Mouse (Mus musculus): ENCODE results near the gene Tarbp2. TPM values are rescaled to one million over a fixed set of nuclear protein-coding genes. Genes with fewer than 3 reads are reported as not detected.

The Tarbp2 gene
- total and polyA plus RNA-seq, 2 experiments from 2014 or later: 91.1 to 97.2 TPM

DNA sequence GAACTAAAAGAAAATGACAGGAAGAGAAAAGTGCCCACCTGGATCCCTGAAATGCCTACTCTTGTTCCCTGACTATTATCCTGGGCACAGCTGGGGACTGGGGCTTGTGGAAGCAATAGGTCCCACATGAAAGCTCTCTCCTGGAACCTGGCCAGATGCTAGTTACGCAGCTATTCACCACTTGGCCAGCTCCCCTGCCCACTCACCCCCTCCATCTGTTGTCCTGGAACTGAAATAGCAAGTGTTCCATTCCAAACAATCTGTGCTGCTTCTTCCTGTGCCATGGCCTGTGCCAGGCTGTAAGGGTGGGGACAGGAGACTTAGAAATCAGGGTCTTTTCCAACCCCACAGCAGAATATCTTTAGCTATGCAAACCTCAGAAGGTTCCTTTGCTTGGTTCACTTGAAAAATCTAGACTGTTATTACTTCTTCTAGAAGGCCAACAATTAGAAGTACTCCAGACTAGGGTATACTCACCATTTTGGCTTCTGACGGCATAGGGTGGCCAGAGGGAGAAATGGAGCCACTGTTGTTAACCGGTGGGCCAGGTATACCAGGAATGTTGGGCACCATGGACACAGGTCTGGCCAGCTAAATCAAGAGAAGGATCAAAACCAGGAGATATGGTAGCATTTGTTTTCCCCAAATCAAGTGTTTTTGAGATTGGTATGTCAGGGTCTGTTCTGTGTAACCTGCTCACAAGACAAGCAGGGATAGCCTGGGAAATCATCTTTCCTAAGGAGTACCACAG is 28.9 kb downstream of the Tarbp2 start:
- peak; percentile 89 for DNase-seq (ENCODE audit: low spot score)
- Histone ChIP-seq H3K4me2 (ENCODE audit: low read depth, low read length) (no peak overlapping the region), H3K27ac (peak overlapping the region; percentile 77), H3K36me3 (ENCODE audit: insufficient read depth, low read length) (peaks cover 18% of the 10 kb centered on the region; the same call in 1 of the 2 replicates), H3K9ac (replicated peaks; ENCODE audit: low read length) (no peak overlapping the region), H3K27me3 (ENCODE audit: insufficient read depth, low read length) (no peaks in the 10 kb centered on the region), H3K9me3 (ENCODE audit: low read length) (no peaks in the 10 kb centered on the region), H3K4me3 (ENCODE audit: low read length) (no peak overlapping the region), H3K4me1 (ENCODE audit: insufficient read depth, low read length) (peaks cover 10% of the 10 kb centered on the region)
- 48% methylated on average over 3 of the region's 3 CpGs for WGBS
- ATAC-seq: peak; percentile 73
- no peak for TF ChIP-seq CTCF (IDR thresholded peaks at IDR 0.05; ENCODE audit: low read depth)

DNA sequence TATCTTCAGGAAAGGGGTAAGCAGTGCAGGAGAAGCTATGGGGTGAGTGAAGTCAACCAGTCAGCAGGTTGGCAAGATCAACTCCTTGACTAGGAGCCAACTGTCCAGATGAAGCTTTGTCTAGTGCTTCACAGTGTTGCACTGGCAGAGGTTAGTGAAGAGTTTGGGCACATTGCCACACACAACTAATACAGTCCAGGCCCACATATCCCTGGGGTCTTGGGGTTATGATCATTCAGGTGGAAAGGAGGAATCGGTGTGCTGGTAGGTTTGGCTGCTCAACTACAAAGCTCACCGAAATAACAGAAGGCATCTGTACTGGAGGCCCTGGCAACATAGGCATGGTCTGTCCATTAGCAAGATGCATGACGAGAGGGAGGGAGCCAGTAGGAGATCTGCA is 29.5 kb downstream of the Tarbp2 start:
- no peak overlapping the region for H3K4me2 ChIP-seq (ENCODE audit: low read depth, low read length)
- ATAC-seq: peak; percentile 84
- no peak overlapping the region for H3K4me3 ChIP-seq (ENCODE audit: low read length)
- H3K4me1 ChIP-seq (ENCODE audit: insufficient read depth, low read length): peaks cover 10% of the 10 kb centered on the region
- TF ChIP-seq CTCF (IDR thresholded peaks at IDR 0.05; ENCODE audit: low read depth): no peak
- H3K36me3 ChIP-seq (ENCODE audit: insufficient read depth, low read length): peaks cover 23% of the 10 kb centered on the region; the same call in 1 of the 2 replicates
- 50% methylated on average over 3 of the region's 3 CpGs for WGBS
- H3K27ac ChIP-seq: peak overlapping the region; percentile 77
- no peaks in the 10 kb centered on the region for H3K27me3 ChIP-seq (ENCODE audit: insufficient read depth, low read length)
- H3K9ac ChIP-seq (replicated peaks; ENCODE audit: low read length): no peak overlapping the region
- no peaks in the 10 kb centered on the region for H3K9me3 ChIP-seq (ENCODE audit: low read length)
- peak; percentile 89 for DNase-seq (ENCODE audit: low spot score)

DNA sequence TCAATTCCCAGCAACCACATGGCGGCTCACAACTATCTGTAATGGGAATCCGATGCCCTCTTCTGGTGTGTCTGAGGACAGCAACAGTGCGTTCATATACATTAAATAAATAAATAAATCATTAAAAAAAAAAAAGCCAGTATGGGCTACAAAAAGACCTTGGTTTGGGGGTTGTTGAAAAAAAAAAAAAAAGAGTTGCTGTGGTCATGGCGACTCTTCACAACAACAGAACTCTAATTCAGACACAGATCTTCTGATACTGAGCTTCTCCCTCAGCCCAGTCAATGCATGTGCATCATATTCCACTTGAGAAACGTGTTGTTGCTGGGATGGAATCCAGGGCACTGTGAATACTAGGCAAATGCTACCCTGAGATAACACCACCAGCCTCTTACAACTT is 34.6 kb downstream of the Tarbp2 start:
- WGBS: 97% methylated on average over 5 of the region's 5 CpGs
- H3K27me3 ChIP-seq (ENCODE audit: insufficient read depth, low read length): no peaks in the 10 kb centered on the region
- H3K4me3 ChIP-seq (ENCODE audit: low read length): no peak overlapping the region
- no peaks in the 10 kb centered on the region for H3K9me3 ChIP-seq (ENCODE audit: low read length)
- ATAC-seq: no peak
- no peaks in the 10 kb centered on the region for H3K4me1 ChIP-seq (ENCODE audit: insufficient read depth, low read length)
- TF ChIP-seq CTCF (IDR thresholded peaks at IDR 0.05; ENCODE audit: low read depth): no peak
- no peak for DNase-seq (ENCODE audit: low spot score)
- no peak overlapping the region for H3K4me2 ChIP-seq (ENCODE audit: low read depth, low read length)
- peaks cover 18% of the 10 kb centered on the region; the same call in 1 of the 2 replicates for H3K36me3 ChIP-seq (ENCODE audit: insufficient read depth, low read length)
- no peak overlapping the region for H3K9ac ChIP-seq (replicated peaks; ENCODE audit: low read length)
- H3K27ac ChIP-seq: no peak overlapping the region

DNA sequence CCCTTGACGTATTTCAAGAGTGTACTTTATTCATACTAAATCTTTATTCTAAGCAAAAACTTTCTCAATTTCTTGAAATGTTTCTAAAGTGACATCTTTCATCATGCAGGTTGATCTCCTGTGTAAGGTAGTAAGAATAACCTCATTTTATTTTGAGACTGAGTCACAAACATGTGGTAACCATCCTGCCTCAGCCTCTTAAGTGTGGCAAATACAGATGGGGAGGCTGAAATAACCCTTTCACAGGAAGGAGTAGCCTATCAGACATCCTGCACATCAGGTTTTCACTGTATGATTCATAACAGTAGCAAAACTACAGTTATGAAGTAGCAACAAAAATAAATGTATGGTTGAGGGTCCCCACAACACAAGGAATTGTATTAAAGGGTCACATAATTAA is 37.6 kb downstream of the Tarbp2 start:
- no peak overlapping the region for H3K4me2 ChIP-seq (ENCODE audit: low read depth, low read length)
- no peak overlapping the region for H3K4me3 ChIP-seq (ENCODE audit: low read length)
- no peaks in the 10 kb centered on the region for H3K9me3 ChIP-seq (ENCODE audit: low read length)
- H3K4me1 ChIP-seq (ENCODE audit: insufficient read depth, low read length): no peaks in the 10 kb centered on the region
- TF ChIP-seq CTCF (IDR thresholded peaks at IDR 0.05; ENCODE audit: low read depth): no peak
- DNase-seq (ENCODE audit: low spot score) (no peak), ATAC-seq (no peak)
- no peak overlapping the region for H3K9ac ChIP-seq (replicated peaks; ENCODE audit: low read length)
- H3K27ac ChIP-seq: no peak overlapping the region
- peaks cover 16% of the 10 kb centered on the region; the same call in 1 of the 2 replicates for H3K36me3 ChIP-seq (ENCODE audit: insufficient read depth, low read length)
- no peaks in the 10 kb centered on the region for H3K27me3 ChIP-seq (ENCODE audit: insufficient read depth, low read length)
- WGBS: 98% methylated on average over 1 of the region's 1 CpGs

DNA sequence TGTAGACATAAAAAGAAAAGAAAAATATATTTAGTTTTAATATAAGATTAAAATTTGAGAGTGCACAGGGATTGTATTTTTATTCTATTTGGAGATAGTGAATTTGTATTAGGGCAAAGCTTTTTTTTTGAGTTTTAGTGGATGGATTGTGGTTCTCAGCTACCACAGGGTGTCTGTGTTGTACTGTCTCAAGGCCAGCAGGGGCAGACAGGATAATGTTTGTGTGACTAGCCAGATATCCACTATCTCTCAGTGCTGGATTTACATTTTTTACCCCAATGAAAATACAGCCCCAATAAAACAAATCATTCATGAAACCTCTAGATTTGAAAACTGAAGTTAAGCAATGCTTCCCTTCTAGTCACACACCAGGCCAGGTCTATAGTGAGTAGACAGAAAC is 39.6 kb downstream of the Tarbp2 start:
- Histone ChIP-seq H3K27me3 (ENCODE audit: insufficient read depth, low read length) (no peaks in the 10 kb centered on the region), H3K36me3 (ENCODE audit: insufficient read depth, low read length) (peaks cover 11% of the 10 kb centered on the region; the same call in 1 of the 2 replicates), H3K9ac (replicated peaks; ENCODE audit: low read length) (no peak overlapping the region), H3K9me3 (ENCODE audit: low read length) (no peaks in the 10 kb centered on the region), H3K27ac (no peak overlapping the region), H3K4me2 (ENCODE audit: low read depth, low read length) (no peak overlapping the region), H3K4me3 (ENCODE audit: low read length) (no peak overlapping the region), H3K4me1 (ENCODE audit: insufficient read depth, low read length) (no peaks in the 10 kb centered on the region)
- ATAC-seq (no peak), DNase-seq (ENCODE audit: low spot score) (peak; percentile 19)
- peak; percentile 59 for TF ChIP-seq CTCF (IDR thresholded peaks at IDR 0.05; ENCODE audit: low read depth)

DNA sequence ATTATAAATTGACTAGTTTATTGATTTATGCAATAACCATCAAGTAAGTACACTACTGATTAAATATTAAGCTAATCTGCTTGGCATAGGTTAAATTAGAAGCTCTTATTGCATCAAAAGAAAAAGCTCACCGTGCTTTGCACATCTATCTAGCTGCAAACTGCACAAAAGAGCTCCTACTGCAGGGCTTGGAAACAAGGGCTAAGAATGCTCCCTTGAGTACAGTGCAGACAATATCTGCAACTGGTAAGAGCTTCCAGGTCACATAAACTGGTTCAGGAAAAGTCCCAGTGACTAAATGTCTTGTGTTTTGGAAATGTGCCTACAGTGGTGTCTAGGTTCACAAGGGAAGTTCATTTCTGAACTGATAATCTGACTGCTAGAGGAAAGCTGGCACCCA is 44.5 kb downstream of the Tarbp2 start:
- H3K27ac ChIP-seq: no peak overlapping the region; the same call in 1 of the 2 replicates
- no peak for ATAC-seq
- TF ChIP-seq CTCF (IDR thresholded peaks at IDR 0.05; ENCODE audit: low read depth): no peak

DNA sequence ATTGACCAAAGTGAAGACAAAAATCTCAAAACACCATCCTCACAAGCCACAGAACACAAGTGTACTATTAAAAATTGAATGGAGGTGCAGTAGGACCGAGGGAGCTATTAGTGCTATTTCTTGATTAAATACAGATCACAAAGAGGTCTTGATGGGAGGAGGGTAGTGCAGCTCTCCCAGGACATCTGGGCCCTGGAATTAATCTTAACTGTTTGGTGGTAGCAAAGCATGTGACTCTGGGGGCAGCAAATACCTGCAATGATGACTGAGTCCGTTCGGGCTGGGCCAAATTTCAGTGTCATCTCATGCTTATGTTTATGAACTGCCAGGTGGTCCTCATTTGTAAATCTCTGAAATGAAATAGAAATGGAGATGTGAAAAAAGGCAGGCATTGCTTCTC is 45.1 kb downstream of the Tarbp2 start:
- Histone ChIP-seq H3K27ac (no peak overlapping the region; the same call in 1 of the 2 replicates), H3K9me3 (ENCODE audit: low read length) (no peaks in the 10 kb centered on the region), H3K36me3 (ENCODE audit: insufficient read depth, low read length) (no peaks in the 10 kb centered on the region), H3K4me3 (ENCODE audit: low read length) (no peak overlapping the region), H3K4me2 (ENCODE audit: low read depth, low read length) (no peak overlapping the region), H3K9ac (replicated peaks; ENCODE audit: low read length) (no peak overlapping the region), H3K4me1 (ENCODE audit: insufficient read depth, low read length) (no peaks in the 10 kb centered on the region), H3K27me3 (ENCODE audit: insufficient read depth, low read length) (no peaks in the 10 kb centered on the region)
- 80% methylated on average over 3 of the region's 3 CpGs for WGBS
- DNase-seq (ENCODE audit: low spot score) (no peak), ATAC-seq (no peak)
- no peak for TF ChIP-seq CTCF (IDR thresholded peaks at IDR 0.05; ENCODE audit: low read depth)

More for the DNA sequence above, 44.5 kb downstream of the Tarbp2 start:
- H3K4me3 ChIP-seq (ENCODE audit: low read length): no peak overlapping the region
- no peaks in the 10 kb centered on the region for H3K9me3 ChIP-seq (ENCODE audit: low read length)
- 85% methylated on average over 1 of the region's 1 CpGs for WGBS
- H3K4me2 ChIP-seq (ENCODE audit: low read depth, low read length): no peak overlapping the region
- no peaks in the 10 kb centered on the region for H3K36me3 ChIP-seq (ENCODE audit: insufficient read depth, low read length)
- H3K4me1 ChIP-seq (ENCODE audit: insufficient read depth, low read length): no peaks in the 10 kb centered on the region
- no peak for DNase-seq (ENCODE audit: low spot score)
- H3K9ac ChIP-seq (replicated peaks; ENCODE audit: low read length): no peak overlapping the region
- no peaks in the 10 kb centered on the region for H3K27me3 ChIP-seq (ENCODE audit: insufficient read depth, low read length)
